Mouse (Mus musculus): ENCODE results near the gene Reln. TPM values are rescaled to one million over a fixed set of nuclear protein-coding genes. Genes with fewer than 3 reads are reported as not detected.

Gene Reln
- polyA plus RNA-seq, 1 experiment = 164 TPM

DNA sequence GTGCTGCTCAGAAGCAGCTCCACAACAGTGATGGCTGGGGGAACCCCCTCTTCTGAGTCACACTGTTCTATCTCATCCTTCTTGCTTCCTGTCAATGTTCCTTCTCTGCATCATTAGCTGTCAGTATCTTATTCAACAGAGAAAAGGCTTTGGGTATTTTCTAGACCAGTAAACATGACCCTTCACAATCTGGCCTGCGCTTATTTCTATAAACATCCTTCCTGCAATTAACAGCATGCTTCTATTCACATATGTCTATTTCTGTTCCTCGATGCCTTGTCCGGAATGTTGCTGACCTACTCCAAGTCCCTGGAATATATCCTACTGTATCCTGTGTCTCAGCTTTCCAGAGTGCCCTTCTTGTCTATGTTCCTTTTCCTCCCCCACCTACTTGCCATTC, 89.2 kb downstream of the Reln start:
- no peak overlapping the region for H3K4me3 ChIP-seq (ENCODE audit: insufficient read depth, low read depth, low read length)
- H3K27ac ChIP-seq (ENCODE audit: insufficient read depth, low read depth, low read length) = no peak overlapping the region
- TF ChIP-seq POLR2A (IDR thresholded peaks at IDR 0.05; ENCODE audit: insufficient read depth, low read depth, low read length) (no peak), CTCF (IDR thresholded peaks at IDR 0.05; ENCODE audit: insufficient read depth, low read depth, low read length) (no peak)
- WGBS = 85% methylated on average over 3 of the region's 3 CpGs
- H3K4me1 ChIP-seq (ENCODE audit: control insufficient read depth, insufficient read depth, low read length) = no peaks in the 10 kb centered on the region

DNA sequence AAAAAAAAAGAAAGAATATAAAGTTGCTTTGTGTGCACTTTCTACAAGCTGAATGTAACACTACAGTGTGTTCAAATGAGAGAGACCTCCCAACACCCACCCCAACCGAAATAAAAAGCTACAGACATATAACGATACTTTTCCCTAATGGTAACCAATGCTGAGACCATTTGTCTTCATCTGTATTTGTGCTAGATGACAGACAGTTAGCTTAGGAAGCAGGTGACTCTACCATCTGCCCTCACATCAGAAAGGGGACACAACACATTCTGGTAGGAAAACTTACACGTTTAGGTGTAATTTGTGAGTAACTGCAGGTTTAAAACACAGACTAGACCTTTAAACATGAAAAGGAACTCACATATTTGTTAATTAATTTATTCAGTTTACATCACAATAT, 90.6 kb downstream of the Reln start:
- Histone ChIP-seq H3K27ac (ENCODE audit: insufficient read depth, low read depth, low read length) (no peak overlapping the region), H3K4me1 (ENCODE audit: control insufficient read depth, insufficient read depth, low read length) (no peaks in the 10 kb centered on the region), H3K4me3 (ENCODE audit: insufficient read depth, low read depth, low read length) (no peak overlapping the region)
- WGBS = 87% methylated on average over 3 of the region's 3 CpGs
- TF ChIP-seq CTCF (IDR thresholded peaks at IDR 0.05; ENCODE audit: insufficient read depth, low read depth, low read length) = no peak
- no peak for TF ChIP-seq POLR2A (IDR thresholded peaks at IDR 0.05; ENCODE audit: insufficient read depth, low read depth, low read length)

DNA sequence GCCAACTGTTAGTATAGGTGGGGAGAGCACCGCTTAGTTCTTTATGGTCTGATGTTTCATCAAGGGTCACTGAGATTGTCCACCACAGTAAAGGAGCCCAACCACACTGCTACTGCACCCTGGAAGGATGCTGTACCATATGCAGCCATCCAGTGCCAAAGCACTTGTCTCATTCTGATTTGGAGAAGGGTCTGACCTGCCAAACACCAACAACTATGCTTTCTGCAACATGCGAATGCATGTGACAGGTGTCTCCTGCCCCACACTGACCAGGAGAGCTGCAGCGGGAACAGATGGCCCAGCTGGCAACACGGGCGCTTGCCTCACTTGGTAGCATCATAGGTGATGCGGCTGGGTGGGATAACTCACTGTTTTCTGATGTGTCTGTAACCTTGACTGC, 91.2 kb downstream of the Reln start:
- H3K4me1 ChIP-seq (ENCODE audit: control insufficient read depth, insufficient read depth, low read length) = no peaks in the 10 kb centered on the region
- H3K27ac ChIP-seq (ENCODE audit: insufficient read depth, low read depth, low read length) = no peak overlapping the region
- no peak overlapping the region for H3K4me3 ChIP-seq (ENCODE audit: insufficient read depth, low read depth, low read length)
- no peak for TF ChIP-seq CTCF (IDR thresholded peaks at IDR 0.05; ENCODE audit: insufficient read depth, low read depth, low read length)
- no peak for TF ChIP-seq POLR2A (IDR thresholded peaks at IDR 0.05; ENCODE audit: insufficient read depth, low read depth, low read length)
- 94% methylated on average over 6 of the region's 6 CpGs for WGBS

DNA sequence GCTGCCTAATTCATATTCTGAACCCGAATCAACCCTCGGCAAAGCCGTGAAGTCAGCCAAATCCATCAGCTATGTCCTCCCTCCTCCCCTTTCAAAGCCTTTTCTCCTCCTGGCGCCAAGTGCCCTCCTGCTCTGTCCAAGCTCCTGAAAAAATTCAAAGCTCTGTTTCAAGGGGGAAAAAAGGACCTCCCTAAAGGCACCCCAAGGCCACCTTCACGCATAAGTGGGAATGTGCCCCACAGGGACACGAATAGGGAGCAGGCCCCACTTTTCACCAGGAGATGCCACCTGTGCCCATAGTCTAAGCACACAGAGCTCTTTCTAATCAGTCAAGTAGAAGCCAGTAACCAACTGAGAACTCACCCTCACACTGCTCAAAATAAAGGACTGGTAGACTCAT, 96.7 kb downstream of the Reln start:
- no peak overlapping the region for H3K27ac ChIP-seq (ENCODE audit: insufficient read depth, low read depth, low read length)
- no peak overlapping the region for H3K4me3 ChIP-seq (ENCODE audit: insufficient read depth, low read depth, low read length)
- no peaks in the 10 kb centered on the region for H3K4me1 ChIP-seq (ENCODE audit: control insufficient read depth, insufficient read depth, low read length)
- WGBS = 43% methylated on average over 6 of the region's 6 CpGs
- TF ChIP-seq CTCF (IDR thresholded peaks at IDR 0.05; ENCODE audit: insufficient read depth, low read depth, low read length) (no peak), POLR2A (IDR thresholded peaks at IDR 0.05; ENCODE audit: insufficient read depth, low read depth, low read length) (no peak)

DNA sequence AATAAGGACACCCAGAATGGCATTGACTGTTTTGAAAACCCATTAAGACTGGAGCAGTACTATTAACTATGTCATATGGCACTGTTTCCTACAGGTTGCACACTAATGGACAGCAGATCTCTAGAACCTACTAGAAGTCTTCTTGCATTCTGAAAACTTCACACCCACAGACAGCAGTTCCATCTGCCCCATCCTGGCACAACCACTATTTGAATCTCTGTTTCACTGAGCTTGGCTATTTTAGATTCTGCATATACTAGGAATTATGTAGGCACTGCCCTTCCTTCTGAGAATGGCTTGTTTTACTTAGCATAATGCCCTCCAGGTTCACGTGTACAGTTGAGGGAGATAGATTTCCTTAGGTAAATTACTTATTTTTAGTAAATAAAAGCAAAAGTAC, 99.4 kb downstream of the Reln start:
- WGBS = 82% methylated on average over 1 of the region's 1 CpGs
- H3K27ac ChIP-seq (ENCODE audit: insufficient read depth, low read depth, low read length) = no peak overlapping the region
- no peaks in the 10 kb centered on the region for H3K4me1 ChIP-seq (ENCODE audit: control insufficient read depth, insufficient read depth, low read length)
- TF ChIP-seq POLR2A (IDR thresholded peaks at IDR 0.05; ENCODE audit: insufficient read depth, low read depth, low read length) (no peak), CTCF (IDR thresholded peaks at IDR 0.05; ENCODE audit: insufficient read depth, low read depth, low read length) (no peak)
- H3K4me3 ChIP-seq (ENCODE audit: insufficient read depth, low read depth, low read length) = no peak overlapping the region

DNA sequence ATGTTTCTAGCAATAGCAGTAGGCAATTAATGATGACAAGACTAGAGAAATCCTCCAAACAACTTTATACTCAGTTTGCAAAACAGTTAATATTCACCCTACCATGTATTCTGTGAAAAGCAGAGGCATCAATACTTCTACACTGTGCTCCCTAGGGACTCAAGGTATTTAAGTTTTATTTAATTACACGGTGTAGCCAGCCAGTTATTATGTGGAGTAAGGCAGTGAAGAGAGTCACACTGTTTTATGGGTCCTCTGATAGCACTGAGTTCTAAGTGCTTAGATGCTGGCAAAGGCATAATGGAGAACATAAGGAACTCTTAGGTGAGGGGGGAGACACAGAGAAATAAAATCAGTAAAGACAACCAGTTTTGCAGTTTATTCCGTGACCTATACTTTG, 101.0 kb downstream of the Reln start:
- no peak for TF ChIP-seq CTCF (IDR thresholded peaks at IDR 0.05; ENCODE audit: insufficient read depth, low read depth, low read length)
- no peak for TF ChIP-seq POLR2A (IDR thresholded peaks at IDR 0.05; ENCODE audit: insufficient read depth, low read depth, low read length)
- Histone ChIP-seq H3K4me1 (ENCODE audit: control insufficient read depth, insufficient read depth, low read length) (no peaks in the 10 kb centered on the region), H3K4me3 (ENCODE audit: insufficient read depth, low read depth, low read length) (no peak overlapping the region), H3K27ac (ENCODE audit: insufficient read depth, low read depth, low read length) (no peak overlapping the region)
- WGBS = 80% methylated on average over 2 of the region's 2 CpGs

DNA sequence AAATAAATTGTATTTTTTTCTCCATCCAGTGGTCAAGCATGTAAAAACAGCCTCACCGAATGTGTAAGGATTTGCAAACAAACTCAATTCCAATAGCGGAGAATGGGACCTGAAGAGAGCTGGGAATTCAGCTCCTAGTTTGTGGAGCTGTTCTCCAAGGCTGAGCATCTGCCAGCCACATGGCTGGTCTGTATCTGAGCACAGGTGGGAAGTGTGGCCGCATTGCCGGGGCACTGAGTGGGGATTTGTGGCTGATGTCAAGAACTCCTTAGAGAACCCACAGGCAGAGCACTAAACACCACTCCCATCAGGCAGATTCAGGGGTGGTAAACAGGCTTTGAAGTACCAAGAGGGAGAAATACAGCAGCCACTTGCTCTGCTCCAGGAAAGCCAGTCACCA, 102.9 kb downstream of the Reln start:
- no peaks in the 10 kb centered on the region for H3K4me1 ChIP-seq (ENCODE audit: control insufficient read depth, insufficient read depth, low read length)
- TF ChIP-seq POLR2A (IDR thresholded peaks at IDR 0.05; ENCODE audit: insufficient read depth, low read depth, low read length) (no peak), CTCF (IDR thresholded peaks at IDR 0.05; ENCODE audit: insufficient read depth, low read depth, low read length) (no peak)
- no peak overlapping the region for H3K4me3 ChIP-seq (ENCODE audit: insufficient read depth, low read depth, low read length)
- WGBS = 90% methylated on average over 4 of the region's 4 CpGs
- H3K27ac ChIP-seq (ENCODE audit: insufficient read depth, low read depth, low read length) = no peak overlapping the region

DNA sequence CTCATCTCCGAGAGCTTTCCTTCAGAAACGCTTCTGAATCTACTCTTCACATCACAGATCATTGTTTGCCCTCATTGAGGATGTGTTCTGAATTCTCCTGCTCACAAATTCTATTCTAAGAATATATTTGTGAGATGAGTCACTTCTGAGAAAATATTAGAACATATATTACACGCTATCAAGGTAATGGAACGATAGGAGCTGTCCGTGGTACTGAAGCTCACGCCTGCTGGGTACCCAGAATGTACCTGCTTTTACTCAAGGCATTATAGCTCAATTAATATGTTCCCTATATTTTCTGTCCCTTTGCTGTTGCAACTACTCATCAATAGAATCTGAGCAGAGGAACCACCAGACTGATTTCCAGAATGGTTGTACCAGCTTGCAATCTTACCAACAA, 107.7 kb downstream of the Reln start:
- Histone ChIP-seq H3K27ac (ENCODE audit: insufficient read depth, low read depth, low read length) (no peak overlapping the region), H3K4me3 (ENCODE audit: insufficient read depth, low read depth, low read length) (no peak overlapping the region), H3K4me1 (ENCODE audit: control insufficient read depth, insufficient read depth, low read length) (no peaks in the 10 kb centered on the region)
- WGBS = 78% methylated on average over 6 of the region's 6 CpGs
- TF ChIP-seq POLR2A (IDR thresholded peaks at IDR 0.05; ENCODE audit: insufficient read depth, low read depth, low read length) (no peak), CTCF (IDR thresholded peaks at IDR 0.05; ENCODE audit: insufficient read depth, low read depth, low read length) (no peak)

DNA sequence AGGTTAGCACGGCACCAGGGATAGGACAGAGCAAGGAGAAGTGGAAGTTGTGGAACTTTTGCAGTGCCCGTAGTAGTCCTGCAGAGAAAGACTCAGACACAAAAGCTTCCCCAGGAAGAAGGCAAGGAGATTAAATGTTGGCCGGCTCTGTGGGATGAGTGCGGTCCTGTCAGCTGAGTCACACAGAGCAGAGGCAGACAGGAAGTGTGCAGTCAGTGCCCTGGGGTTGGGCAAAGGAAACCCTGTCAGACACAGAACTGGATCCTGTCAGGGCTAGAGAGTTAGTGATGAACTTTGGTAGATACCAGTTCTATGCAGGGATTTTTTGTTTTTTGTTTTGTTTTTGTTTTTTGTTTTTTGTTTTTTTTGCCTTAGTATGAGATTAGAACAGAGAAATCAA, 120.0 kb downstream of the Reln start:
- no peak for TF ChIP-seq CTCF (IDR thresholded peaks at IDR 0.05; ENCODE audit: insufficient read depth, low read depth, low read length)
- no peak for TF ChIP-seq POLR2A (IDR thresholded peaks at IDR 0.05; ENCODE audit: insufficient read depth, low read depth, low read length)
- Histone ChIP-seq H3K4me1 (ENCODE audit: control insufficient read depth, insufficient read depth, low read length) (no peaks in the 10 kb centered on the region), H3K4me3 (ENCODE audit: insufficient read depth, low read depth, low read length) (no peak overlapping the region), H3K27ac (ENCODE audit: insufficient read depth, low read depth, low read length) (no peak overlapping the region)
- WGBS = 64% methylated on average over 4 of the region's 4 CpGs

DNA sequence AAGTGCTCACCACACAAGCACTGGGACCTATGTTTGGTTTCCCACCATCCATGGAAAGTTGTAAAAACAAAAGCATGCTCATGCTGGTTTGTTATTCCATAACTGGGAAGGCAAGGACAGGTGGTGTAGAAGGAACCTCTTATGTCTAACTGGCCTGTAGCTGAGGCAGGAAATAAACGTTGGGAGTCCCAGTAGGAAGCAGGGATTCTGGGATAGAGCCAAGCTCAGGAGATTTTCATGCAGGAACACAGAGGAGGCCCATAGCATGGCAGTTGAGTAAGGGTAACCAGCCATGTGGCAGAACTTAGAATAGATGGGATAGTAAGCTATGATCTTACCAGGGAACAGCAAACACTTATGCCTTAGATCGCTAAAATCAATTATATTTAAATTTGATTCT, 120.6 kb downstream of the Reln start:
- 72% methylated on average over 2 of the region's 2 CpGs for WGBS
- Histone ChIP-seq H3K4me1 (ENCODE audit: control insufficient read depth, insufficient read depth, low read length) (no peaks in the 10 kb centered on the region), H3K4me3 (ENCODE audit: insufficient read depth, low read depth, low read length) (no peak overlapping the region), H3K27ac (ENCODE audit: insufficient read depth, low read depth, low read length) (no peak overlapping the region)
- no peak for TF ChIP-seq POLR2A (IDR thresholded peaks at IDR 0.05; ENCODE audit: insufficient read depth, low read depth, low read length)
- TF ChIP-seq CTCF (IDR thresholded peaks at IDR 0.05; ENCODE audit: insufficient read depth, low read depth, low read length) = no peak
